Mouse (Mus musculus): ENCODE data around the gene Fkbpl. TPM values are rescaled to one million over a fixed set of nuclear protein-coding genes. Genes with fewer than 3 reads are reported as not detected.
A peak's percentile ranks its signal among the peaks of the same experiment; 100 is the strongest.

Gene Fkbpl
- total and polyA plus RNA-seq, 3 experiments, result 5.5 to 8.2 (median 6.2) TPM

DNA sequence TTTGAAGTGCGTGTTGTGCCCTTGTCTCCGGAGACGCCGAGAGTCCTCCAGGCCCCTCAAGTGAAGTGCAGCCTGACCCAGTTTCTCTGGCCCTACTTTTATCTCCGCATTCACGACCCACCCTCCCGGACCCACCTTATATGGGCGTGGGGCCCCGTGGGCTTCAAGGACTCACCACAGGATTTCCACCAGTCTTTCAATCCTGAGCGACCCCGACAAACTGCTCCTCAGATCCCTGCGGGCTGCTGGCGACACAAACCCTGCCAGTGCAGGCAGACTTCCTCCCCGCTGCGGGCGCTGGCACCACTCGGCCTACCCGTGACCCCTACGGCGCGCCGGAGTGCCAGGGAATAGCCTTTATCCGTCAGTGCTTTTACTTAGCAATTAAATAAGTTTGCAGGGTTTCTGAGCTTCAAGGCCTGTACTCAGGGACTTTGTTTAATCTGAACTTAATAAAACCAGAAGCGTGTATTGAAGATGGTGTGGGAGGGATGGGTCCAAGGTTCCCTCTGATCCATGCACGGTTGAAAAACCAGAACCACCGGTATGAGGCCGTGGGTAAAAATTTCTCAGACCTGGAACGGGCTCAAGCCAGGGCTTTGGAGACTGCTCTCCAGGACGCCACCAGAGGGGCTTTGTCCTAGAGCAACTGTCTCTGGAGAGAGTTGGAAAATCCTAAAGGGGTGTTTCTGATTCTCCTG lies 16.5 kb upstream of the Fkbpl start, which contains the start of gene Ppt2:
Ppt2 (minus strand) TSS at position 568 of the 701 bp plus-strand sequence.
- peak within 1 kb of the TSS; percentile 75 for H3K4me2 ChIP-seq (ENCODE audit: insufficient read depth, low read depth, poor library complexity, severe bottlenecking)
- H3K9me3 ChIP-seq (replicated peaks; ENCODE audit: low read length), result peaks cover 2% of the 10 kb centered on the region
- no peak within 1 kb of the TSS for H3K9ac ChIP-seq (ENCODE audit: insufficient read depth, low read depth)
- H3K4me3 ChIP-seq (replicated peaks in 1 of 3; ENCODE audit: low read depth in 2 of 3, low read length in 2 of 3, poor library complexity in 1 of 3), result peak within 1 kb of the TSS in 2 of 3 experiments; percentile 43 to 49
- DNase-seq (ENCODE audit: extremely low read depth), result no peak
- dilution Hi-C loops (cut with MboI; ENCODE audit: extremely low pct_ligation_motif_present, extremely low pct_unique_long_range_greater_than_20kb, low sequenced_read_pairs), result no loop called here
- H3K79me2 ChIP-seq (replicated peaks; ENCODE audit: control insufficient read depth, extremely low read depth, insufficient read depth, poor library complexity, severe bottlenecking), result no peaks in the 10 kb centered on the region
- H3K27me3 ChIP-seq (replicated peaks), result peaks cover 53% of the 10 kb centered on the region
- H3K4me1 ChIP-seq (ENCODE audit: control insufficient read depth in 1 of 2, insufficient read depth in 2 of 2), result peaks cover 2 to 3% of the 10 kb centered on the region in 2 experiments; a peak in 2 of 4 replicates
- H3K36me3 ChIP-seq (replicated peaks in 1 of 2; ENCODE audit: control insufficient read depth in 1 of 2, insufficient read depth in 1 of 2, low read length in 1 of 2), result no peaks in the 10 kb centered on the region
- TF ChIP-seq ZNF384 (IDR thresholded peaks at IDR 0.05; ENCODE audit: low read depth, low read length) (no peak), TBP (conservative IDR thresholded peaks at IDR 0.05; ENCODE audit: low read depth, low read length) (no peak), SMC3 (IDR thresholded peaks at IDR 0.05; ENCODE audit: low read depth, low read length) (no peak), SIN3A (IDR thresholded peaks at IDR 0.05; ENCODE audit: low read length) (no peak), EP300 (IDR thresholded peaks at IDR 0.05; ENCODE audit: low read length) (no peak), ZKSCAN1 (IDR thresholded peaks at IDR 0.05; ENCODE audit: borderline replicate concordance, low read depth, low read length) (no peak), MAFK (IDR thresholded peaks at IDR 0.05; ENCODE audit: insufficient replicate concordance, low read length) (no peak), MAZ (IDR thresholded peaks at IDR 0.05; ENCODE audit: low read depth, low read length) (no peak), POLR2A (IDR thresholded peaks at IDR 0.05; ENCODE audit: low read depth, low read length) (no peak), CHD1 (IDR thresholded peaks at IDR 0.05; ENCODE audit: low read depth, low read length) (no peak), GABPA (IDR thresholded peaks at IDR 0.05; ENCODE audit: insufficient replicate concordance, low read depth, low read length) (no peak), BHLHE40 (IDR thresholded peaks at IDR 0.05; ENCODE audit: low read depth, low read length) (no peak), ZC3H11A (IDR thresholded peaks at IDR 0.05; ENCODE audit: low read depth, low read length) (no peak), IRF4 (IDR thresholded peaks at IDR 0.05; ENCODE audit: low read depth, low read length) (no peak)
- no peak within 1 kb of the TSS for H3K27ac ChIP-seq (ENCODE audit: insufficient read depth, low read depth)
- in situ Hi-C loops (cut with MboI; ENCODE audit: low pct_ligation_motif_present, low pct_unique_long_range_greater_than_20kb, low sequenced_read_pairs), result no loop called here

DNA sequence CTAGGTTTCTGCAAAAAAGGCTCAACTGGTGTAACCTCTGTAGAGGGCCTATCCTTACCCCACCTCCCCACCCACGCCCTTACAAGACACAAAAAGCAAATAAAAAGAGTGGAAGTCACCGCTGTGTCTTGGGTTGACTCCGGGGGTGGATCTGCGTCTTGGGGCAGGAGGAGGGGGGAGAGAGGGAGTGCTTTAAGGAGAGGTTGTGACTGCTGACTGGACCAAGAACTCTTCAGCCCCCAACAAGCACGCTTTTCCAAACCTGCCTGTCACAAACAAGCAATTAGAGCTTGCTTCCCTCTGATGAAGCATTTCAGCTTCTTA lies 16.0 kb upstream of the Fkbpl start:
- Histone ChIP-seq H3K36me3 (replicated peaks in 1 of 2; ENCODE audit: control insufficient read depth in 1 of 2, insufficient read depth in 1 of 2, low read length in 1 of 2) (no peaks in the 10 kb centered on the region), H3K4me3 (replicated peaks in 1 of 3; ENCODE audit: low read depth in 2 of 3, low read length in 2 of 3, poor library complexity in 1 of 3) (no peak overlapping the region), H3K79me2 (replicated peaks; ENCODE audit: control insufficient read depth, extremely low read depth, insufficient read depth, poor library complexity, severe bottlenecking) (no peaks in the 10 kb centered on the region), H3K9me3 (replicated peaks; ENCODE audit: low read length) (peaks cover 2% of the 10 kb centered on the region), H3K4me2 (ENCODE audit: insufficient read depth, low read depth, poor library complexity, severe bottlenecking) (no peak overlapping the region), H3K9ac (ENCODE audit: insufficient read depth, low read depth) (no peak overlapping the region), H3K4me1 (ENCODE audit: control insufficient read depth in 1 of 2, insufficient read depth in 2 of 2) (peaks cover 2 to 3% of the 10 kb centered on the region in 2 experiments; a peak in 2 of 4 replicates), H3K27me3 (replicated peaks) (peaks cover 57% of the 10 kb centered on the region), H3K27ac (ENCODE audit: insufficient read depth, low read depth) (no peak overlapping the region)
- in situ Hi-C loops (cut with MboI; ENCODE audit: low pct_ligation_motif_present, low pct_unique_long_range_greater_than_20kb, low sequenced_read_pairs), result no loop called here
- no peak for DNase-seq (ENCODE audit: extremely low read depth)
- no peak for TF ChIP-seq CHD2 (IDR thresholded peaks at IDR 0.05; ENCODE audit: low read length)
- TF ChIP-seq RAD21 (IDR thresholded peaks at IDR 0.05; ENCODE audit: low read depth, low read length), result no peak
- TF ChIP-seq MXI1 (IDR thresholded peaks at IDR 0.05; ENCODE audit: low read depth, low read length), result no peak
- TF ChIP-seq JUN (IDR thresholded peaks at IDR 0.05; ENCODE audit: insufficient read depth, low read depth, low read length), result no peak
- no peak for TF ChIP-seq CHD1 (IDR thresholded peaks at IDR 0.05; ENCODE audit: low read depth, low read length)
- no peak for TF ChIP-seq SIN3A (IDR thresholded peaks at IDR 0.05; ENCODE audit: low read length)
- dilution Hi-C loops (cut with MboI; ENCODE audit: extremely low pct_ligation_motif_present, extremely low pct_unique_long_range_greater_than_20kb, low sequenced_read_pairs), result no loop called here

Measured in CH12.LX (cell line).